Mouse (Mus musculus) WW6 (cell line): ENCODE measurements at regions not wholly inside any gene's neighbourhood (a gene's known extent, or its start where the extent isn't known, plus 50 kb on each side); places are given as distances from the start of the nearest gene placed in this dataset.

Source experiments
- DNase-seq: peaks from one replicate; pipeline ENCODE4 v3.0.0-alpha.2; 2013; ENCODE audit warnings: low read depth, low spot score

GRCm38 (mm10) chr12:52368034-52368433, 135.7 kb upstream of the Arhgap5 start:
- no peak for DNase-seq

- DNase-seq = no peak
Observed at GRCm38 (mm10) chr12:52368466-52368865, 135.3 kb upstream of the Arhgap5 start.

GRCm38 (mm10) chr12:52370153-52370710, 133.5 kb upstream of the Arhgap5 start:
- DNase-seq = no peak

- no peak for DNase-seq
Observed at GRCm38 (mm10) chr12:52375116-52375515, 128.7 kb upstream of the Arhgap5 start.

GRCm38 (mm10) chr12:52376692-52377462, 126.9 kb upstream of the Arhgap5 start:
- DNase-seq = no peak

GRCm38 (mm10) chr12:52377463-52377848, 126.3 kb upstream of the Arhgap5 start:
- DNase-seq = no peak

- no peak for DNase-seq
Observed at GRCm38 (mm10) chr12:52379245-52379644, 124.5 kb upstream of the Arhgap5 start.

- no peak for DNase-seq
Observed at GRCm38 (mm10) chr12:52379960-52380359, 123.8 kb upstream of the Arhgap5 start.

- peak; percentile 59 for DNase-seq
Observed at GRCm38 (mm10) chr12:52381161-52381967, 122.4 kb upstream of the Arhgap5 start.

GRCm38 (mm10) chr12:52381968-52382325, 121.8 kb upstream of the Arhgap5 start:
- no peak for DNase-seq

- peak; percentile 55 for DNase-seq
Observed at GRCm38 (mm10) chr12:52382832-52383580, 120.8 kb upstream of the Arhgap5 start.

- no peak for DNase-seq
Observed at GRCm38 (mm10) chr12:52389552-52389951, 114.2 kb upstream of the Arhgap5 start.

GRCm38 (mm10) chr12:52390242-52390641, 113.5 kb upstream of the Arhgap5 start:
- DNase-seq = no peak

GRCm38 (mm10) chr12:52392636-52393035, 111.1 kb upstream of the Arhgap5 start:
- DNase-seq = no peak

GRCm38 (mm10) chr12:52393981-52394718, 109.6 kb upstream of the Arhgap5 start:
- DNase-seq = no peak

- no peak for DNase-seq
Observed at GRCm38 (mm10) chr12:52394719-52395062, 109.1 kb upstream of the Arhgap5 start.

GRCm38 (mm10) chr12:52395111-52395510, 108.7 kb upstream of the Arhgap5 start:
- DNase-seq = peak; percentile 40

GRCm38 (mm10) chr12:52396178-52396841, 107.5 kb upstream of the Arhgap5 start:
- no peak for DNase-seq

- DNase-seq = no peak
Observed at GRCm38 (mm10) chr12:52397718-52398510, 105.9 kb upstream of the Arhgap5 start.

- DNase-seq = no peak
Observed at GRCm38 (mm10) chr12:52398511-52398975, 105.2 kb upstream of the Arhgap5 start.
